Mouse (Mus musculus) small intestine, adult 2 months (tissue): ENCODE results near the gene Cdc42se2.

ENCODE experiments used
- CTCF ChIP-seq: fragments of 200-500 bp; IDR thresholded peaks from 2 replicates; pipeline ENCODE4 v1.5.1; 2012; ENCODE audit warnings: low read depth, mild to moderate bottlenecking, control low read depth, inconsistent platforms, low read length, moderate library complexity, mixed read lengths; ENCODE audit not compliant: insufficient replicate concordance, insufficient read length; ENCODE audit errors: extremely low read depth
- POLR2A ChIP-seq: fragments of 200-500 bp; IDR thresholded peaks from 2 replicates; pipeline ENCODE4 v1.6.1; 2012; ENCODE audit warnings: low read depth, mild to moderate bottlenecking, control low read depth, inconsistent platforms, low read length, moderate library complexity

- TF ChIP-seq POLR2A (no peak), CTCF (no peak)
Measured at GRCm38 (mm10) chr11:54693696-54694095, 93.8 kb downstream of the Cdc42se2 start.
